9 mouse cellular contexts compared by ENCODE assay signal in genomic region chr1:89941701-89942381, GRCm38 (mm10). TPM values are rescaled to one million over a fixed set of nuclear protein-coding genes. Genes with fewer than 3 reads are reported as not detected.
DNase-seq lines count a peak whose midpoint lies in the region; ATAC-seq and TF ChIP-seq lines count a peak whose summit lies in the region.
"Had no signal": no experiment of that assay in that cellular context is flagged by ENCODE, and none has a peak within 500 bp of the region (broad histone marks: within the 10 kb centered on the region; RNA-seq: fewer than 3 reads in every experiment).

No protein-coding gene starts in this region.

- no peaks in the 10 kb centered on the region for H3K9me3 ChIP-seq in ES-E14 (ENCODE audit: control insufficient read depth, insufficient read depth, low read depth, low read length)
- no peaks in the 10 kb centered on the region for H3K9me3 ChIP-seq in forebrain, postnatal 0 days (ENCODE audit: low read length)
- H3K9me3 ChIP-seq in liver, embryonic 16.5 days (replicated peaks; ENCODE audit: control insufficient read depth, low read length), result no peaks in the 10 kb centered on the region

- peaks cover 85% of the 10 kb centered on the region for H3K27me3 ChIP-seq in forebrain, postnatal 0 days (ENCODE audit: insufficient read depth, low read length)
- peaks cover 58% of the 10 kb centered on the region for H3K27me3 ChIP-seq in liver, embryonic 16.5 days (ENCODE audit: control insufficient read depth, insufficient read depth, low read depth, low read length)

- DNase-seq in adrenal gland, postnatal 25 days, result peak; percentile 24
- no peak for DNase-seq in adrenal gland, adult 18-20 months (ENCODE audit: low spot score in 2 of 2)
- DNase-seq in ES-E14 (ENCODE audit: low read depth, low spot score), result no peak
- DNase-seq in forebrain, postnatal 0 days, result peak; percentile 51
- DNase-seq in gastrocnemius, adult 8-10 months (ENCODE audit: low spot score in 2 of 2), result no peak
- DNase-seq in thymus, postnatal 0 days (ENCODE audit: low spot score), result no peak
- DNase-seq in thymus, postnatal 36 days, result no peak

- H3K9ac ChIP-seq in ES-E14 (ENCODE audit: insufficient read depth, low read depth, low read length, poor library complexity, severe bottlenecking), result 0 out of 2 replicates have a peak overlapping the region, but pooled peaks have one; percentile 50
- H3K9ac ChIP-seq in forebrain, postnatal 0 days, result 0 out of 2 replicates have a peak overlapping the region, but pooled peaks have one; percentile 22
- no peak overlapping the region for H3K9ac ChIP-seq in liver, embryonic 16.5 days (ENCODE audit: low read depth, low read length)

- no peak for TF ChIP-seq CTCF in forebrain, postnatal 0 days (IDR thresholded peaks at IDR 0.05; ENCODE audit: low read depth)

- ATAC-seq in forebrain, postnatal 0 days, result peak; percentile 44
- ATAC-seq in liver, embryonic 16.5 days (ENCODE audit: low read depth), result no peak

- H3K4me2 ChIP-seq in forebrain, postnatal 0 days (ENCODE audit: low read depth), result peak overlapping the region; percentile 30
- 0 out of 2 replicates have a peak overlapping the region, but pooled peaks have one; percentile 24 for H3K4me2 ChIP-seq in liver, embryonic 16.5 days (ENCODE audit: low read depth, low read length)

- 1% methylated on average over 40 of the region's 40 CpGs for WGBS in forebrain, postnatal 0 days
- 3% methylated on average over 40 of the region's 40 CpGs for WGBS in liver, embryonic 16.5 days (ENCODE audit: insufficient replicate concordance)

- H3K4me3 ChIP-seq in ES-E14 (ENCODE audit: insufficient read depth in 1 of 2, low read depth in 1 of 2, low read length in 2 of 2, poor library complexity in 1 of 2, severe bottlenecking in 1 of 2), result peak overlapping the region; percentile 22 to 66
- H3K4me3 ChIP-seq in forebrain, postnatal 0 days (ENCODE audit: low read depth, low read length), result peak overlapping the region; percentile 24
- no peak overlapping the region for H3K4me3 ChIP-seq in liver, embryonic 16.5 days (ENCODE audit: low read depth, low read length)
- H3K4me3 ChIP-seq: erythroblast, embryonic 14.5 days had no signal

- peaks cover 0 to 7% of the 10 kb centered on the region in 2 experiments; a peak in 1 of 4 replicates for H3K4me1 ChIP-seq in ES-E14 (ENCODE audit: control insufficient read depth in 2 of 2, insufficient read depth in 2 of 2, low read length in 2 of 2, poor library complexity in 1 of 2)
- no peaks in the 10 kb centered on the region for H3K4me1 ChIP-seq in forebrain, postnatal 0 days (ENCODE audit: insufficient read depth)
- H3K4me1 ChIP-seq in liver, embryonic 16.5 days (ENCODE audit: control insufficient read depth, low read depth, low read length), result peaks cover 2% of the 10 kb centered on the region; the same call in 1 of the 2 replicates

- H3K36me3 ChIP-seq in ES-E14 (ENCODE audit: control insufficient read depth, insufficient read depth, low read length, poor library complexity, severe bottlenecking), result no peaks in the 10 kb centered on the region
- H3K36me3 ChIP-seq in forebrain, postnatal 0 days (ENCODE audit: insufficient read depth), result no peaks in the 10 kb centered on the region
- no peaks in the 10 kb centered on the region for H3K36me3 ChIP-seq in liver, embryonic 16.5 days (ENCODE audit: control insufficient read depth, insufficient read depth)

- in situ Hi-C loops in ES-E14 (cut with MboI; ENCODE audit: low sequenced_read_pairs in 2 of 2, unreplicated experiment in 2 of 2), result loop anchor here (10.0 to 25.0 kb wide), 2 partner anchors 180 to 297 kb away; no protein-coding TSS in a partner anchor

- H3K27ac ChIP-seq in ES-E14 (ENCODE audit: insufficient read depth, low read depth, low read length, poor library complexity, severe bottlenecking), result no peak overlapping the region
- H3K27ac ChIP-seq in forebrain, postnatal 0 days (ENCODE audit: low read depth, low read length), result no peak overlapping the region
- H3K27ac ChIP-seq in liver, embryonic 16.5 days (ENCODE audit: low read length), result no peak overlapping the region

TF ChIP-seq in ES-E14, 5 proteins besides CTCF, POLR2A, EP300 and RAD21:
- no peak for TF ChIP-seq CHD2 (IDR thresholded peaks at IDR 0.05; ENCODE audit: low read depth, low read length)
- no peak for TF ChIP-seq HCFC1 (IDR thresholded peaks at IDR 0.05; ENCODE audit: borderline replicate concordance, insufficient read depth, low read length)
- peak; percentile 97 for TF ChIP-seq ZNF384 (IDR thresholded peaks at IDR 0.05; ENCODE audit: low read depth, low read length)
- TF ChIP-seq ZC3H11A (IDR thresholded peaks at IDR 0.05; ENCODE audit: borderline replicate concordance, low read depth, low read length), result no peak

RNA-seq across cellular contexts. Expression of gene Gbx2, which starts 10.9 kb away (rescaled TPM):
- total RNA-seq in adrenal gland, postnatal 25 days (2021), result not detected in 2 replicates
- total RNA-seq in adrenal gland, adult 18-20 months (2021), result not detected
- total RNA-seq in ES-E14 (2012; rRNA removed), result 25.8 and 27.9 TPM in 2 replicates
- total RNA-seq in forebrain, postnatal 0 days (2014; rRNA removed), result 9.2 and 14.4 TPM in 2 replicates
- 9.1 and 21.2 TPM in 2 replicates for polyA plus RNA-seq in forebrain, postnatal 0 days (2015; fragmentation: Nextera tagmentation; extraction: Ambion mirVana)
- 0.27 and 0.42 TPM in 2 replicates for polyA plus RNA-seq in liver, embryonic 16.5 days (2015; fragmentation: Nextera tagmentation; extraction: Ambion mirVana)
- total RNA-seq in gastrocnemius, adult 8-10 months (2022), result under 1 TPM; 0.38 to 0.68 (median 0.54) TPM
- polyA plus RNA-seq in thymus, postnatal 0 days (2015; fragmentation: Nextera tagmentation; extraction: Ambion mirVana), result 0.09 and 0.17 TPM in 2 replicates
- polyA plus RNA-seq: erythroblast, embryonic 14.5 days had no signal

Comparison
In these comparisons a context has a peak if more than half of its experiments do, and no peak if none do; other contexts are left out.
1. DNase-seq: peak in adrenal gland, postnatal 25 days (single experiment) and forebrain, postnatal 0 days (single experiment); none in adrenal gland, adult 18-20 months (0 of 2), ES-E14 (single experiment), gastrocnemius, adult 8-10 months (0 of 2), thymus, postnatal 0 days (single experiment) and thymus, postnatal 36 days (0 of 2).